In the genomic region with DNA sequence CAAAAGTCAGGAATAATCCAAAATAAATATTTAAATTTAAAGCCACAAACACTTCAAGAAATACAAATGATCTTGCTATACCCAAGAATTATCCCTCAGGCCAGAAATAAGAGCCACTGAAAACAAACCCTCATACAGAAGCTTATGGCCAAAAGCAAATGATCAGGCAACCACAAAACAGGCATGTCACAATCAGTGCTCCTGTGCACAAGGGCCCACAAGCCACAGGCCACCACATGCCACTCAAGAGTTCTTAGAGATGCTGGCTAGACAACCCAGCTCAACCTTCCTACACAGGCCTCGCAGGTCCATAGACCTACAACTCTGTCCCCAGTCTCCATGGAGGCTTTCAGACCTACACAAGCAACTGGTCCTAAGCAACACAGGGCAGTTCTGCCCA, we compare ENCODE assay signal across 11 mouse cellular contexts.
DNase-seq lines count a peak whose midpoint lies in the region; ATAC-seq and TF ChIP-seq lines count a peak whose summit lies in the region.
"Had no signal": no experiment of that assay in that cellular context is flagged by ENCODE, and none has a peak within 500 bp of the region (broad histone marks: within the 10 kb centered on the region; RNA-seq: fewer than 3 reads in every experiment).

No protein-coding gene starts in this region.

- H3K36me3 ChIP-seq in kidney, embryonic 15.5 days, result peaks cover 46% of the 10 kb centered on the region
- H3K36me3 ChIP-seq in embryonic facial prominence, embryonic 13.5 days, result peaks cover 39% of the 10 kb centered on the region

- H3K27me3 ChIP-seq in kidney, embryonic 15.5 days, result no peaks in the 10 kb centered on the region
- H3K27me3 ChIP-seq in embryonic facial prominence, embryonic 13.5 days, result no peaks in the 10 kb centered on the region

- DNase-seq in gastrocnemius, adult 2 months, result no peak
- DNase-seq in gastrocnemius, postnatal 10 days, result no peak
- no peak for DNase-seq in kidney, adult 11 months
- DNase-seq in right cerebral cortex, postnatal 10 days (ENCODE audit: low spot score in 2 of 2), result no peak
- DNase-seq in layer of hippocampus, postnatal 25 days (ENCODE audit: extremely low spot score in 1 of 2, low spot score in 1 of 2), result no peak
- DNase-seq: cerebellum, adult 9-10 months; thymus, postnatal 14 days had no signal

- peak overlapping the region; percentile 99 for H3K27ac ChIP-seq in gastrocnemius, adult 2 months
- H3K27ac ChIP-seq in kidney, embryonic 15.5 days, result peak overlapping the region; percentile 51; the same call in 1 of the 2 replicates
- peak overlapping the region; percentile 29; the same call in 1 of the 2 replicates for H3K27ac ChIP-seq in embryonic facial prominence, embryonic 13.5 days

- no peaks in the 10 kb centered on the region for H3K9me3 ChIP-seq in kidney, embryonic 15.5 days (replicated peaks)
- no peaks in the 10 kb centered on the region for H3K9me3 ChIP-seq in embryonic facial prominence, embryonic 13.5 days

- intact Hi-C loops in gastrocnemius, adult 2 months (cut with DNase I), result no loop called here

- peaks cover 50% of the 10 kb centered on the region for H3K4me1 ChIP-seq in kidney, embryonic 15.5 days
- H3K4me1 ChIP-seq in embryonic facial prominence, embryonic 13.5 days, result peaks cover 37% of the 10 kb centered on the region

- ATAC-seq in kidney, embryonic 15.5 days (replicated peaks; ENCODE audit: low FRiP score), result no peak
- ATAC-seq in embryonic facial prominence, embryonic 13.5 days (ENCODE audit: insufficient number of reproducible peaks, insufficient read depth, low FRiP score, low TSS enrichment, low read depth), result no peak
- ATAC-seq in megakaryocyte progenitor cell, adult 5-6 weeks (replicated peaks; ENCODE audit: poor library complexity), result peak; percentile 57

- no peak for TF ChIP-seq CTCF in gastrocnemius, adult 2 months (IDR thresholded peaks at IDR 0.05)

- no peak overlapping the region for H3K4me2 ChIP-seq in kidney, embryonic 15.5 days
- H3K4me2 ChIP-seq in embryonic facial prominence, embryonic 13.5 days, result no peak overlapping the region
- H3K4me2 ChIP-seq: midbrain, embryonic 11.5 days had no signal

- WGBS in kidney, embryonic 15.5 days, result 86% methylated on average over 1 of the region's 1 CpGs
- 64% methylated on average over 1 of the region's 1 CpGs for WGBS in embryonic facial prominence, embryonic 13.5 days

- H3K4me3 ChIP-seq in gastrocnemius, adult 2 months, result peak overlapping the region; percentile 87
- no peak overlapping the region for H3K4me3 ChIP-seq in kidney, embryonic 15.5 days (replicated peaks)
- no peak overlapping the region for H3K4me3 ChIP-seq in embryonic facial prominence, embryonic 13.5 days

- H3K9ac ChIP-seq in kidney, embryonic 15.5 days, result no peak overlapping the region
- no peak overlapping the region for H3K9ac ChIP-seq in embryonic facial prominence, embryonic 13.5 days

Comparison
In these comparisons a context has a peak if more than half of its experiments do, and no peak if none do; other contexts are left out.
1. H3K27ac ChIP-seq: peak in every context shown above with its lines; median percentile 99 in gastrocnemius, adult 2 months; 51 in kidney, embryonic 15.5 days; 29 in embryonic facial prominence, embryonic 13.5 days.